Mouse (Mus musculus) liver, postnatal 0 days (tissue): ENCODE measurements around the gene Nudt5.

Experiments used
- CTCF ChIP-seq: sonication (generic); IDR thresholded peaks from 2 replicates; pipeline ENCODE4 v1.5.1; 2016; ENCODE audit warnings: antibody characterized with exemption, low read depth
- EP300 ChIP-seq: IDR thresholded peaks from 2 replicates; pipeline ENCODE4 v1.6.1; 2016; ENCODE audit warnings: antibody characterized with exemption, low read depth, mild to moderate bottlenecking

DNA sequence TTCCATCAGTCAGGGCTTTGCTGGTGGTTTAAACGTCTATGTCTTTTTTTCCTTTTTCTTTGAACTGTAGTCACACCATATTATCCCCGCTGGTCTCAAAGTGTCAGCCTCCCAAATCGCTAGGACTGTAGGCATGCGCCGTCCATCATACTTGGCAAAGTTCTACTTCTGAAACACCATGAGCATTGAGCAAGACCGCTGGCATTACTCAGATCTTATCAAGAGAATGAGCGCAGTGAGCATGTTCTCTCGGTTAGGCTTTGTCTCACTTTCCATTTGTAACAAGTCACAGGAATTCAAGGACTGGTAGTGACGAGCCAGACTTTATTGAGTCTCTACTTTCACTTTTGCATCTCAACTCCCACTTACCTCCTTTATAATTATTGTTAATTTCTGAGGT is 6.3 kb downstream of the Nudt5 start:
- TF ChIP-seq CTCF (no peak), EP300 (no peak)
